Mouse (Mus musculus) E14TG2a.4 (cell line): Measurements from ENCODE around the gene E130114P18Rik.

Experiments used
- CTCF ChIP-seq: conservative IDR thresholded peaks from 2 replicates; pipeline ENCODE4 v1.5.1; 2014; ENCODE audit warnings: low read length
- POU5F1 ChIP-seq: IDR thresholded peaks from 2 replicates; pipeline ENCODE4 v1.6.1; 2014; ENCODE audit warnings: low read length, borderline replicate concordance

- TF ChIP-seq CTCF (no peak), POU5F1 (no peak)
Observed at GRCm38 (mm10) chr4:97689456-97690383, 88.2 kb downstream of the E130114P18Rik start.
